Mouse (Mus musculus) left cerebral cortex, adult 9 months (tissue): ENCODE data around the gene Klf11.
"Not testable (repeated sequence)": the region's sequence is repeated elsewhere in the genome, so short reads cannot be mapped to it uniquely, and the experiment has no call there.

Experiments
- DNase-seq, 2 experiments: peaks; one replicate each; pipeline ENCODE4 v3.0.0; 2022; ENCODE audit warnings: low spot score in 2 of 2

The Klf11 gene

GRCm38 (mm10) chr12:24651063-24651557, at the start of gene Klf11:
Klf11 (plus strand) TSS chr12:24651274.
- DNase-seq = peak; percentile 91 to 97

GRCm38 (mm10) chr12:24603266-24603665, 47.8 kb upstream of the Klf11 start:
- peak in 1 of 2 experiments; percentile 69 for DNase-seq

GRCm38 (mm10) chr12:24606166-24606565, 44.9 kb upstream of the Klf11 start:
- DNase-seq = no peak

GRCm38 (mm10) chr12:24612591-24612990, 38.5 kb upstream of the Klf11 start:
- no peak for DNase-seq

GRCm38 (mm10) chr12:24614452-24615075, 36.5 kb upstream of the Klf11 start:
- DNase-seq = no peak

GRCm38 (mm10) chr12:24615140-24615539, 35.9 kb upstream of the Klf11 start:
- no peak for DNase-seq

- DNase-seq = no peak
Measured at GRCm38 (mm10) chr12:24619436-24619835, 31.6 kb upstream of the Klf11 start.

- no peak for DNase-seq
Measured at GRCm38 (mm10) chr12:24623486-24624251, 27.4 kb upstream of the Klf11 start.

GRCm38 (mm10) chr12:24626401-24626800, 24.7 kb upstream of the Klf11 start:
- DNase-seq = no peak

- no peak for DNase-seq
Measured at GRCm38 (mm10) chr12:24627215-24627614, 23.9 kb upstream of the Klf11 start.

- peak in 1 of 2 experiments; percentile 33 for DNase-seq
Measured at GRCm38 (mm10) chr12:24630220-24630619, 20.9 kb upstream of the Klf11 start.

- DNase-seq = no peak
Measured at GRCm38 (mm10) chr12:24632404-24632803, 18.7 kb upstream of the Klf11 start.

- DNase-seq = no peak
Measured at GRCm38 (mm10) chr12:24633753-24634191, 17.3 kb upstream of the Klf11 start.

- DNase-seq = no peak
Measured at GRCm38 (mm10) chr12:24634212-24634611, 16.9 kb upstream of the Klf11 start.

- no peak for DNase-seq
Measured at GRCm38 (mm10) chr12:24634648-24635047, 16.4 kb upstream of the Klf11 start.

- DNase-seq = not testable (repeated sequence)
Measured at GRCm38 (mm10) chr12:24638787-24639186, 12.3 kb upstream of the Klf11 start.

- DNase-seq = peak in 1 of 2 experiments; percentile 39
Measured at GRCm38 (mm10) chr12:24642370-24642802, 8.7 kb upstream of the Klf11 start.

- no peak for DNase-seq
Measured at GRCm38 (mm10) chr12:24644125-24644571, 6.9 kb upstream of the Klf11 start.

- no peak for DNase-seq
Measured at GRCm38 (mm10) chr12:24645901-24646300, 5.2 kb upstream of the Klf11 start.

GRCm38 (mm10) chr12:24648094-24648493, 3.0 kb upstream of the Klf11 start:
- no peak for DNase-seq

GRCm38 (mm10) chr12:24650415-24651062, 535 bp upstream of the Klf11 start:
- DNase-seq = no peak

GRCm38 (mm10) chr12:24651642-24652342, 718 bp downstream of the Klf11 start:
- peak; percentile 87 to 94 for DNase-seq
